Mouse (Mus musculus): ENCODE measurements around the gene Slc12a5.

DNA sequence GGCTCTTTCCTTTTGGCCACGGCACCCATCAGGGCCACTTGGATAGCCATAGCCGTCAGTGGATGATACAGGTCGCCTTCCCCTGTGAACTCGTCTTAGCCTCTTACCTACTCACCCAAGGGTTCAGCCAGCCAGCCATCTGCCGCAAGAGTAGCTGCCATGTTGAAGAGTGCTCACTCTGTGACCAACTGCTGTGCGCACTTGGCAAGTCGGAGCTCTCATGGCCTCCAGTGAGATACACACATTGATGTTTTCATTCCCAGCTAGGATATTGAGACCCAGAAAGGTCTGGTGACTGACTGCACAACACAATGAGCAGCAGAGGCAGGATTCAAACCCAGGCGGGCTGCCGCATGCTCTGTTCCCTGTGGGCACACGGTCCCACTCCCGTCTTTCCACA lies 33.6 kb downstream of the Slc12a5 start:
- TF ChIP-seq POLR2A (IDR thresholded peaks at IDR 0.05; ENCODE audit: borderline replicate concordance, extremely low read depth, insufficient read depth, insufficient read length, poor library complexity, severe bottlenecking): no peak
- no peak for TF ChIP-seq CTCF (IDR thresholded peaks at IDR 0.05; ENCODE audit: borderline replicate concordance, extremely low read depth, insufficient read depth, insufficient read length)

Measured in brain, embryonic 14.5 days (tissue).